Mouse (Mus musculus) liver, adult 2 months (tissue): ENCODE results near the gene Bphl. TPM values are rescaled to one million over a fixed set of nuclear protein-coding genes. Genes with fewer than 3 reads are reported as not detected.

Source experiments
- DNase-seq: peaks from one replicate; pipeline ENCODE4 v3.0.0-alpha.2; 2011; ENCODE audit warnings: low read depth, low spot score; ENCODE audit errors: extremely low read depth
- H3K27ac ChIP-seq: fragments of 200-500 bp; replicated peaks from 2 replicates; pipeline ENCODE4 v1.5.1; 2012; ENCODE audit warnings: low read depth, mild to moderate bottlenecking, control low read depth, inconsistent platforms, low read length; ENCODE audit not compliant: insufficient read depth
- H3K27me3 ChIP-seq: fragments of 200-500 bp; 2 replicates; pipeline ENCODE4 v1.6.1; 2012; ENCODE audit warnings: mild to moderate bottlenecking, moderate library complexity, low read length, inconsistent platforms; ENCODE audit not compliant: control insufficient read depth, insufficient read depth
- H3K36me3 ChIP-seq: fragments of 200-500 bp; 2 replicates; pipeline ENCODE4 v1.6.1; 2012; ENCODE audit warnings: low read length, inconsistent platforms; ENCODE audit not compliant: control insufficient read depth, insufficient read depth
- H3K4me1 ChIP-seq: fragments of 200-500 bp; 2 replicates; pipeline ENCODE4 v1.6.1; 2011; ENCODE audit warnings: low read length; ENCODE audit not compliant: control insufficient read depth, insufficient read depth
- H3K4me3 ChIP-seq: fragments of 200-500 bp; 2 replicates; pipeline ENCODE4 v1.5.1; 2011; ENCODE audit warnings: low read depth, mild to moderate bottlenecking, control low read depth, low read length, moderate library complexity; ENCODE audit not compliant: insufficient read depth
- H3K79me2 ChIP-seq: fragments of 200-500 bp; 2 replicates; pipeline ENCODE4 v1.6.1; 2012; ENCODE audit warnings: inconsistent platforms, mild to moderate bottlenecking, low read length, moderate library complexity; ENCODE audit not compliant: control insufficient read depth, insufficient read depth
- H3K9ac ChIP-seq: fragments of 200-500 bp; 2 replicates; pipeline ENCODE4 v1.6.1; 2012; ENCODE audit warnings: low read depth, mild to moderate bottlenecking, control low read depth, inconsistent platforms, low read length
- CTCF ChIP-seq: fragments of 200-500 bp; IDR thresholded peaks from 2 replicates; pipeline ENCODE4 v1.5.1; 2011; ENCODE audit warnings: low read depth, low read length, control low read depth
- POLR2A ChIP-seq: fragments of 200-500 bp; IDR thresholded peaks from 2 replicates; pipeline ENCODE4 v1.6.1; 2011; ENCODE audit warnings: low read length, control low read depth; ENCODE audit not compliant: insufficient read depth; ENCODE audit errors: extremely low read depth
- WGBS: fragments of 180-500 bp; shearing (Covaris S2); methylation state at CpG from one replicate; pipeline ENCODE4 v1.1.7; 2018; 5-methylcytosine and 5-hydroxymethylcytosine counted together
- polyA plus RNA-seq: library from polyadenylated mRNA; depleted of rRNA; stranded (reverse); fragments of >200 nt; gene quantifications from 2 replicates; pipeline ENCODE4 v1.2.3, GENCODE M21; 2012
- total RNA-seq: library from RNA; depleted of rRNA; stranded (reverse); fragments of >200 nt; gene quantifications from 2 replicates; pipeline ENCODE4 v1.2.3, GENCODE M21; 2014

Gene Bphl
- total and polyA plus RNA-seq, 2 experiments, result 241 to 287 TPM

DNA sequence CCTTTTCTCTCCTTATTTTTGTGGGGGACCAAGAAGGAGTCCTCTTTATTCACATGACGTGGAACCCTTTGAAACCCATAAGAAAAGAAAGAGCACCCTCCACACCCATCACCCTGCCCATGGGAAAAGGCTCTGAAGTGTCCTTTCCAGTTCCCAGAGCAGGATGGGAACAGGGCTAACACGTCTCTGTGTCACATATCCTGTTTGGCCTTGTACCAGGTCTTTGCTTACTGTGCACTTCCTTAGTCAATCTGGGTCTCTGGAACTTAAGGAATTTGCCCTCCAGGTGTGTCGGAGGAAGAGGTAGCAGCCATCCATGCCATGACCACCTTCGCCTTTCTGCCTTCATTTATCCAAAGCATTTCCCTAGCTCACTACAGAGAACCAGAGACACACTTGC lies 59.1 kb downstream of the Bphl start:
- Histone ChIP-seq H3K27ac (no peak overlapping the region), H3K4me1 (peaks cover 2% of the 10 kb centered on the region; the same call in 1 of the 2 replicates), H3K27me3 (no peaks in the 10 kb centered on the region), H3K4me3 (no peak overlapping the region), H3K36me3 (no peaks in the 10 kb centered on the region), H3K9ac (no peak overlapping the region), H3K79me2 (no peaks in the 10 kb centered on the region)
- TF ChIP-seq POLR2A (no peak), CTCF (no peak)
- WGBS, result 77% methylated on average over 4 of the region's 4 CpGs
- no peak for DNase-seq

DNA sequence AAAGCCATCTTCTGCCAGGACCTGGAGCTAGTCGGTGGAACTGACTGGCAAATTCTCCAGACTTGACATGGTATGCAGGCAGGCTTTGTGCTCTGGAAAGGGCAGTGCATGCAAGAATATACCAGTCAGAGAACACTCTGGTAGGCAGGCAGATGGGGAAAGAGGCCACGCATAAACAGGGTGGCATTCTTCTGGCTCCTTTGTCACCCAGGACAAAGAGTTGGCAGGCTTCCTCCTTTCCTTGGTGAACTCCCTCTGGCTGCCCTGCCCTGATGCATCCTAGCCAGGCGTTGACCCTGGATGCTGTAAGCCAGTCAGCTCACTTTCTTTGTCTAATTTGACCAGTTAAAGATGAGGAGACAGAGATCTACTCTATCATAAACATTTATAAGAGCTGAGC lies 59.7 kb downstream of the Bphl start:
- Histone ChIP-seq H3K27me3 (no peaks in the 10 kb centered on the region), H3K27ac (no peak overlapping the region), H3K9ac (no peak overlapping the region), H3K36me3 (no peaks in the 10 kb centered on the region), H3K4me3 (no peak overlapping the region), H3K79me2 (no peaks in the 10 kb centered on the region), H3K4me1 (peaks cover 2% of the 10 kb centered on the region; the same call in 1 of the 2 replicates)
- TF ChIP-seq CTCF (no peak), POLR2A (no peak)
- DNase-seq, result no peak
- WGBS, result 91% methylated on average over 3 of the region's 3 CpGs

DNA sequence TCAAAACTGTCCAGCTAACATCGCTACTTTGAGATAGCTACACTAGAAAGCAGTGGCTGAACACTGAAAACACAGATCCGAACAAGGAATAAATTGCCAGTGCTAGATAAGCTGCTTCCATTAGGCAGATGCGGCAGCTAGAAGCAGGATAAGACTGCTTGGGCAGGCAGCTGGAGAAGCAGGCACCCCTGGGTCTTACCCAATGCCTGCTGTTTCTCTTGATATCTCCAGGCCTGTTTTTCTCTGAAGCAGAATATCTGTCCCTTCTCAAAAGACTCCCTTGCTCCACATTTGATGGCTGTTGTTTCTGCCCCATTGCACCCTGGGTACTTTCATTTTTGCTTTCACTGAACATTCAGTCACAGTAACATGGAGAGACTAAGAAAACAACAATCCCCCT lies 63.3 kb downstream of the Bphl start:
- no peak overlapping the region for H3K4me3 ChIP-seq
- H3K4me1 ChIP-seq, result peaks cover 2% of the 10 kb centered on the region; the same call in 1 of the 2 replicates
- no peaks in the 10 kb centered on the region for H3K36me3 ChIP-seq
- no peak for TF ChIP-seq POLR2A
- no peak for TF ChIP-seq CTCF
- no peaks in the 10 kb centered on the region for H3K79me2 ChIP-seq
- WGBS, result 90% methylated on average over 3 of the region's 3 CpGs
- no peak overlapping the region for H3K9ac ChIP-seq
- H3K27me3 ChIP-seq, result no peaks in the 10 kb centered on the region
- DNase-seq, result no peak
- H3K27ac ChIP-seq, result no peak overlapping the region

DNA sequence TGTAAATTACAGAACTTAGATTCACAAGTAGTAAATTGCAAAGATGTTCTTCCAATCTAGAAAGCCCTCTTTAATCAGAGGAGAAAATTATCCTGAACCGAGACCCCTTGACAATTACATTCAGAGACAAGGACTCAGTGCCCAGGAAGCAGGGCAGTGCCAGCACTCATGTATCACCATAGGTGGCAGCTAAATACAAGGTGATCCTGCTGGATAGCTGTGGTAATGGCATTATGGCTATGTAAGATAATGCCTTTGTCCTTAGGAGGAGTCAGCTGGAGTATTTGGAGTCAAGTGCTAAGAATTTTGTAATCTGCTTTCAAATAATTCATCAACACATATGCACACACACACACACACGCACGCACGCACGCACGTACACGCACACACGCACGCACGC lies 63.9 kb downstream of the Bphl start:
- DNase-seq, result no peak
- Histone ChIP-seq H3K79me2 (no peaks in the 10 kb centered on the region), H3K4me3 (no peak overlapping the region), H3K27me3 (no peaks in the 10 kb centered on the region), H3K36me3 (no peaks in the 10 kb centered on the region), H3K4me1 (no peaks in the 10 kb centered on the region), H3K27ac (no peak overlapping the region), H3K9ac (no peak overlapping the region)
- TF ChIP-seq POLR2A, result no peak
- no peak for TF ChIP-seq CTCF
- WGBS, result 97% methylated on average over 10 of the region's 10 CpGs

DNA sequence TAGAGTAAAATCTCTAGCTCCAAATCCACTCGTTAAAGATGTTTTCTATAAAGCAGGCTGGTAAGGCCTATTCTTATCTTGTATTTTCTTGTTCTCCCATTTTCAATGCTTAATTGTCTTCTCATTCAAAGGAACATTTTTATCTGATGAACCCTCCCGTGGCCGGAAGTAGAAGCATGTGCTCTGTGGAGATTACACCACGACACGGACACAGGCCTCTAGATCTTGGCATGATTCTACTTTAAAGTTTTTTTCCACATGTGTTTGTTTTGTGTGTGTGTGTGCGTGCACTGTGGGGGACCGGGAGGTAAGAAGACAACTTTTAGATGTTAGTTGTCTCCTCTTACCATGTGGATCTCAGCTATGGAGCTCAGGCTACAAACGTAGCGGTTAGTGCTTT lies 64.5 kb downstream of the Bphl start:
- H3K27ac ChIP-seq, result no peak overlapping the region
- H3K4me1 ChIP-seq, result no peaks in the 10 kb centered on the region
- no peaks in the 10 kb centered on the region for H3K36me3 ChIP-seq
- TF ChIP-seq POLR2A, result no peak
- no peak for TF ChIP-seq CTCF
- H3K4me3 ChIP-seq, result no peak overlapping the region
- no peaks in the 10 kb centered on the region for H3K27me3 ChIP-seq
- 85% methylated on average over 9 of the region's 9 CpGs for WGBS
- H3K79me2 ChIP-seq, result no peaks in the 10 kb centered on the region
- H3K9ac ChIP-seq, result no peak overlapping the region
- DNase-seq, result no peak

DNA sequence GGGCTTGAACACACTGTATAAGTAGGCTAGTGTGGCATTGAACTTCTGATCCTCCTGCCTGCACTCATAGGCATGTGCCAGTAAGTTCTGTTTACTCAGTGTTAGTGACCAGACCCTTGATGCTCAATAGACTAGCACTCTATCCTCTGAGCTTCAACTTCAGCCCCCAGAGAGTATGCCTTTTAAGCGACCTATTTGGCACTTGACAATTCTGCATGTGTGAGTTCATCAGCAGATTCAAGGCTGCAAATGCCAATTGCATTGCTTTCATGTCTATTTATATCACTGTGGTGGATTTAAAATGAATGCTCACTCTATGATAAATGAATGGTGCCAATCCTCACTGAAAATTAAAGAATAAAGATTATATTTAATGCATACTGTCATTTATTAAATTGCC lies 68.0 kb downstream of the Bphl start:
- Histone ChIP-seq H3K27ac (no peak overlapping the region), H3K4me1 (no peaks in the 10 kb centered on the region), H3K36me3 (no peaks in the 10 kb centered on the region), H3K9ac (no peak overlapping the region), H3K4me3 (no peak overlapping the region), H3K27me3 (no peaks in the 10 kb centered on the region), H3K79me2 (no peaks in the 10 kb centered on the region)
- TF ChIP-seq CTCF, result no peak
- no peak for TF ChIP-seq POLR2A
- WGBS, result 85% methylated on average over 1 of the region's 1 CpGs
- no peak for DNase-seq
